Mouse (Mus musculus) liver, adult 2 months (tissue): ENCODE measurements around the gene 4931414P19Rik. TPM values are rescaled to one million over a fixed set of nuclear protein-coding genes. Genes with fewer than 3 reads are reported as not detected.

Experiments used
- DNase-seq: peaks from one replicate; pipeline ENCODE4 v3.0.0-alpha.2; 2011; ENCODE audit warnings: low read depth, low spot score; ENCODE audit errors: extremely low read depth
- H3K27ac ChIP-seq: fragments of 200-500 bp; replicated peaks from 2 replicates; pipeline ENCODE4 v1.5.1; 2012; ENCODE audit warnings: low read depth, mild to moderate bottlenecking, control low read depth, inconsistent platforms, low read length; ENCODE audit not compliant: insufficient read depth
- H3K27me3 ChIP-seq: fragments of 200-500 bp; 2 replicates; pipeline ENCODE4 v1.6.1; 2012; ENCODE audit warnings: mild to moderate bottlenecking, moderate library complexity, low read length, inconsistent platforms; ENCODE audit not compliant: control insufficient read depth, insufficient read depth
- H3K36me3 ChIP-seq: fragments of 200-500 bp; 2 replicates; pipeline ENCODE4 v1.6.1; 2012; ENCODE audit warnings: low read length, inconsistent platforms; ENCODE audit not compliant: control insufficient read depth, insufficient read depth
- H3K4me1 ChIP-seq: fragments of 200-500 bp; 2 replicates; pipeline ENCODE4 v1.6.1; 2011; ENCODE audit warnings: low read length; ENCODE audit not compliant: control insufficient read depth, insufficient read depth
- H3K4me3 ChIP-seq: fragments of 200-500 bp; 2 replicates; pipeline ENCODE4 v1.5.1; 2011; ENCODE audit warnings: low read depth, mild to moderate bottlenecking, control low read depth, low read length, moderate library complexity; ENCODE audit not compliant: insufficient read depth
- H3K79me2 ChIP-seq: fragments of 200-500 bp; 2 replicates; pipeline ENCODE4 v1.6.1; 2012; ENCODE audit warnings: inconsistent platforms, mild to moderate bottlenecking, low read length, moderate library complexity; ENCODE audit not compliant: control insufficient read depth, insufficient read depth
- H3K9ac ChIP-seq: fragments of 200-500 bp; 2 replicates; pipeline ENCODE4 v1.6.1; 2012; ENCODE audit warnings: low read depth, mild to moderate bottlenecking, control low read depth, inconsistent platforms, low read length
- CTCF ChIP-seq: fragments of 200-500 bp; IDR thresholded peaks from 2 replicates; pipeline ENCODE4 v1.5.1; 2011; ENCODE audit warnings: low read depth, low read length, control low read depth
- POLR2A ChIP-seq: fragments of 200-500 bp; IDR thresholded peaks from 2 replicates; pipeline ENCODE4 v1.6.1; 2011; ENCODE audit warnings: low read length, control low read depth; ENCODE audit not compliant: insufficient read depth; ENCODE audit errors: extremely low read depth
- WGBS: fragments of 180-500 bp; shearing (Covaris S2); methylation state at CpG from one replicate; pipeline ENCODE4 v1.1.7; 2018; 5-methylcytosine and 5-hydroxymethylcytosine counted together
- polyA plus RNA-seq: library from polyadenylated mRNA; depleted of rRNA; stranded (reverse); fragments of >200 nt; gene quantifications from 2 replicates; pipeline ENCODE4 v1.2.3, GENCODE M21; 2012
- total RNA-seq: library from RNA; depleted of rRNA; stranded (reverse); fragments of >200 nt; gene quantifications from 2 replicates; pipeline ENCODE4 v1.2.3, GENCODE M21; 2014

The 4931414P19Rik gene
- total and polyA plus RNA-seq, 2 experiments = 2.6 to 3.0 TPM

DNA sequence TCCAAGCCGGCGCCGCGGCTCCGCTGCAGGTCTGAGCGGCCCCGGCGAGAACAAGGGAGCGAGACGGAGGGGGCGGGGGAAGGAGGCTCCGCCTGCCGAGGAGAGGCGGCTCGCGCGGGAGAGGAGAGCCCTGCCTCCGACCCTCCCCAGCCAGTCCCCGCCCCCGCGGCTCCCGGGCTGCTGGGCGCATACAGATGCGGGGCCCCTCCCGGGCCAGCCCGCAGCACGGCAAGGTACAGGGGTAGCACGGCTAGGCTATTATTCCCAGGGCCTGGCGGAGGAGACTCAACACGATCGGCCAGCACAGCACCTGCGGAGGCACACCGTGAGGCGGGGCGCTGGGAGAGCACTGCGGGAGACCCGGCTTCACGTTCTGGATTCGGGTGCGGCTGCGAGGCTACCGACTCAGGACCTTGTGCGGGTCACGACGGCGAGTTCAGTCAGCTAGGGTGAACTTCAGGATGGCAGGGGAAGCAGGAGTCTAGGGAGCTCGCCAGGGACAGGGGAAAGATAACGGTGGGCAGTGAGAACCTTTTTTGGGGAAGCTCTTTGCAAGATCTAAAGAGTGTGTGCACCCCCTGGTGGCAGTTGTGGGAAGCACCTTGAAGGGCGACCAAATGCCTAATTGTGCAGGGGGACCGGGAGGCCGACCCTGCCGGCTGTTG lies 35.6 kb upstream of the 4931414P19Rik start, which contains the start of gene Cdh24:
Gene Cdh24, minus strand, starts transcription at position 60 of the 665 bp plus-strand sequence.
- H3K27me3 ChIP-seq = no peaks in the 10 kb centered on the region
- H3K27ac ChIP-seq = no peak within 1 kb of the TSS
- peak within 1 kb of the TSS; percentile 58 for H3K4me3 ChIP-seq
- H3K4me1 ChIP-seq = no peaks in the 10 kb centered on the region
- H3K9ac ChIP-seq = peak within 1 kb of the TSS; percentile 55
- H3K36me3 ChIP-seq = peaks cover 30% of the 10 kb centered on the region
- under 1% methylated on average over 52 of the region's 52 CpGs for WGBS
- TF ChIP-seq POLR2A = no peak
- peak; percentile 83 for TF ChIP-seq CTCF
- H3K79me2 ChIP-seq = no peaks in the 10 kb centered on the region
- peak; percentile 50 for DNase-seq

DNA sequence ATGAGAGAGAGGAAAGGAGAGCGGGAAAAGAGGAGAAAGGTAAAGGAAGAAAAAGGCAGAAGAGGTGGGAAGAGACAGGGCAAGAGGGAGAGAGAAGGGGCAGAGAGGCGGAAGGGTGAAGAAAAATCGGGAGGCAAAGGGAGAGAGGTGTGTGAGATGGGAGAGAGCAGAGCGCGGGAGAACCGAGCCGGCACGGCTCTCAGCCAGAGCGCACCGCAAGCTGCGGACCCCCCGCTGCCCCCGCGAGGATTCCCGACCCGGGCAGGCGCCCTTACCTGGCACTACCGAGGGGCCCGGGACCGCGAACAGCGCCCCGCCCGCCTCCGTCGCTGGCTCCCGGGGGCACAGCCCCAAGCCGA lies 35.1 kb upstream of the 4931414P19Rik start, which contains the start of gene Gm17606:
Gene Gm17606, plus strand, starts transcription at position 7 of the 359 bp plus-strand sequence.
- no peak within 1 kb of the TSS for H3K27ac ChIP-seq
- peaks cover 25% of the 10 kb centered on the region for H3K36me3 ChIP-seq
- H3K27me3 ChIP-seq = no peaks in the 10 kb centered on the region
- DNase-seq = no peak
- H3K4me3 ChIP-seq = peak within 1 kb of the TSS; percentile 58
- no peak for TF ChIP-seq CTCF
- no peak for TF ChIP-seq POLR2A
- peak within 1 kb of the TSS; percentile 55 for H3K9ac ChIP-seq
- no peaks in the 10 kb centered on the region for H3K79me2 ChIP-seq
- no peaks in the 10 kb centered on the region for H3K4me1 ChIP-seq
- 3% methylated on average over 27 of the region's 28 CpGs for WGBS

DNA sequence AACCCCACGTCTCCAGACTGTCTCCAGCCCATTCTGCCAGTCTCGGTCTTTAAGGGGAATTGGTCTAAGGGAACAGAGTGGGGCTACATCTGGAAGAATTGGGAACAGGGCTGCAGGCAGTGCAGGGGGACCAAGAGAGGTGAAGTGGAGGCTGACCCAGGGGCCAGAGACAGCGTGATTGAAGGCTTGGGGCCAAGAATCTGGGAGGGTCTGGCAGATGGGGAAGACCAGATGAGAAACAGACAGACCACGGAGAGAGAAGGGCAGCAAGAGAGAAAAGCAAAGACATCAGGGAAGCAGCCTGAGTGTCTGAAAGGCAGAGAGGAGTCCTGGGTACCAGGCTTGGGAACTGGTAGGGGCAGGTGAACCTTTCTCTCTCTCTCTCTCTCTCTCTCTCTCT lies 34.3 kb upstream of the 4931414P19Rik start:
- 75% methylated on average over 4 of the region's 4 CpGs for WGBS
- TF ChIP-seq POLR2A (no peak), CTCF (no peak)
- Histone ChIP-seq H3K79me2 (no peaks in the 10 kb centered on the region), H3K36me3 (peaks cover 18% of the 10 kb centered on the region), H3K4me1 (no peaks in the 10 kb centered on the region), H3K9ac (no peak overlapping the region), H3K27me3 (no peaks in the 10 kb centered on the region), H3K4me3 (no peak overlapping the region), H3K27ac (no peak overlapping the region)
- DNase-seq = no peak

DNA sequence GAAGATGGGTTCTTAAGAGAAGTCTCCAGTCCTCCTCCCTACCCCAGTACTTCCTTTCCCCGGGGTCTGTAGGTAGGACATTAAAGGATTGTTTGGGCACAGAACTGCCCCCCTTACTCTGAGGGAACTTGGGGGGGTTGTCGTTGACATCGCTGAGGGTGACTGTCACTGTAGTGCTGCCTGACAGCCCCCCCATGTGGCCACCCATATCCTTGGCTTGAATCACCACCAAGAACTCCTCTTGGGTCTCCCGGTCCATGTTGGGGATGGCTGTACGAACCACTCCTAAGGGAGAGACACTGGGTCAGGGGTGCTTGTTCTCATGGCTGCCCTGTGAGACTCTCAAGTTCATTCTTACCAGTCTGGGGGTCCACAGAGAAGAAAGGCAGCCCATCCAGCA lies 32.4 kb upstream of the 4931414P19Rik start:
- H3K36me3 ChIP-seq = no peaks in the 10 kb centered on the region; the same call in 1 of the 2 replicates
- 77% methylated on average over 5 of the region's 5 CpGs for WGBS
- H3K9ac ChIP-seq = no peak overlapping the region
- TF ChIP-seq POLR2A = no peak
- no peak for TF ChIP-seq CTCF
- DNase-seq = no peak
- no peaks in the 10 kb centered on the region for H3K4me1 ChIP-seq
- H3K4me3 ChIP-seq = no peak overlapping the region
- no peaks in the 10 kb centered on the region for H3K79me2 ChIP-seq
- H3K27me3 ChIP-seq = no peaks in the 10 kb centered on the region
- no peak overlapping the region for H3K27ac ChIP-seq

DNA sequence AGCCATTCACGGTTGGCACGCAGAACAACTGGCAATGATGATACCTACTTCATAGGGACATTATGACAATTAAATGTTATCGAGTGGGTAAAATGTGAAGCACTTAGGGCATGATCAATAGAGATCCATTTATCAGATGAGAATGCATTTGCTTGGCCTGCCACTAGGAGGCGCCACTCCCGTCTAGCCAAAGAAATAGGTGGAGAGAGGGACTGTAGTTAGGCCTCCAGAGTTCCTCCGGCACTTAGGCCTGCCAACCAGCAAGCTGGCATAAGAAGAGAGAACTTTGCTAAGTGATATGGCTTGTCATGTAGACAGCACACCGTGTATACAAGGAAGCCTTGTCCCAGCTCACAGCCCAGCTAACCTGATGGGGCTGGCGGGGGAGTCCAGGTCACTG lies 31.2 kb upstream of the 4931414P19Rik start:
- no peak overlapping the region for H3K27ac ChIP-seq
- H3K9ac ChIP-seq = no peak overlapping the region
- no peaks in the 10 kb centered on the region for H3K79me2 ChIP-seq
- TF ChIP-seq CTCF (peak; percentile 87), POLR2A (no peak)
- H3K4me1 ChIP-seq = no peaks in the 10 kb centered on the region
- 50% methylated on average over 8 of the region's 8 CpGs for WGBS
- no peaks in the 10 kb centered on the region for H3K27me3 ChIP-seq
- peak; percentile 39 for DNase-seq
- H3K4me3 ChIP-seq = no peak overlapping the region
- H3K36me3 ChIP-seq = no peaks in the 10 kb centered on the region

DNA sequence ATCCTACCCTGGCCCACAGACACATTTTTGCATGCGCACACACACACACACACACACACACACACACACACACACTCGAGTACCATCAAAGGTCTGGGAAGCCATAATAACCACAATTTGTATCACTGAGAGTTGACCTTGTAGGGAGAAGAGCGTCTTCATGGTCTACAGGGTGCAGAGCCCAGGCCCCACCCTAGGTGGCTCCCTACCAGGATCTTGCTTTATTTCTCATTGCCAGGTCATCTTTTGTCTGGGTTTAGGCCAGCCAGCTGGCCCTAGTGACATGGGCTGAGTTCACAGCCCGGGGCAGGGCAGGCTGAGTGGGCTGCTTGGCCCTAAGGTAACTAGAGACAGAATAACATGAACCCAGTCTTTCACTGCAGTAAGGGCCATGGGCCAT lies 28.4 kb upstream of the 4931414P19Rik start:
- Histone ChIP-seq H3K9ac (no peak overlapping the region), H3K36me3 (no peaks in the 10 kb centered on the region), H3K4me3 (no peak overlapping the region), H3K4me1 (no peaks in the 10 kb centered on the region), H3K27me3 (no peaks in the 10 kb centered on the region), H3K27ac (no peak overlapping the region), H3K79me2 (no peaks in the 10 kb centered on the region)
- WGBS = 73% methylated on average over 4 of the region's 4 CpGs
- DNase-seq = no peak
- TF ChIP-seq CTCF (no peak), POLR2A (no peak)
